Mouse (Mus musculus): ENCODE results near the gene Nupr1.

GRCm38 (mm10) chr7:126624774-126625173 is 5.9 kb downstream of the Nupr1 start:
- TF ChIP-seq FLI1 (IDR thresholded peaks at IDR 0.05; ENCODE audit: low read length) (no peak), GATA1 (IDR thresholded peaks at IDR 0.05; ENCODE audit: borderline replicate concordance, low read length) (no peak)
